Mouse (Mus musculus): ENCODE results near the gene Ralgapa2. TPM values are rescaled to one million over a fixed set of nuclear protein-coding genes. Genes with fewer than 3 reads are reported as not detected.

The Ralgapa2 gene
- polyA plus RNA-seq, 1 experiment: 17.8 TPM

DNA sequence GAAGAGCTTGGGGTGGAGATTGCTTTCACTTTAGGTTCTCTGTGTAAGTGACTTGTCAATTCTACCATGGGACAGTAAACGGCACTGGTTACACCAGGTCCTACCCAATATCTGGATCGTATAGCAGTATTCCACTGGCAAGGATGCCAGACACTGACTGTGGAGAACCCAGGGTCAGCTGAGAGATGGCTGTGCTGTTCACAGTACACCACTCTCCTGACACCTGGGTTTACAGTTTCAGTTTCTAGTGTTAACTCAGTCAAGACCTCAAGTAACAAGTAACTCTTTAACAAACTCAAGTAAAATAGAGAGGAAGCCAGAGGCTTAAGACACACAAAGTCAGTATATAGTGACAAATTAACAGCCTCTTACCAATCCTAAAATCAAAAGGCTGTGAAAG is 54.6 kb downstream of the Ralgapa2 start:
- DNase-seq: no peak
- TF ChIP-seq POLR2A (IDR thresholded peaks at IDR 0.05; ENCODE audit: control insufficient read depth, extremely low read depth, insufficient read depth, low read length, poor library complexity) (no peak), CTCF (IDR thresholded peaks at IDR 0.05; ENCODE audit: borderline replicate concordance, control insufficient read depth, extremely low read depth, insufficient read depth, low read length, poor library complexity) (no peak)

DNA sequence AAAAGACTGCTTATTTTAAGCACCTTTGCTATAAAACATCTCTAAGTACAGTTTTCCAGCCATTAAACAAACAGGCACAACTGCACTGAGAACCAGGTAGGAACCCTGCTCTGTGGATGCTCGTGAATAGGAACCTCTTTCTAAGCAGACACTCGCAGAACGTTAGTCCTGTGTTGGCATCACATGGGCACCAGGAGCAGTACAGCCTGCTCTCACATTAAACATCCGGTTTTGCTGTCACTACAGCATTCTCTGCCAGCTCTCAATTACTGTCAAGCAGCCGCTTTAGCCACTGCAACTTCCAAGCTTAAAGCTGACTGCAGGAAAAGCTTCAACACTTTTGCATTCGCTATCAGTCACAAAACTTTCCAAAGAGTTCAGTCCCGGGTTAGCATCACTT is 55.5 kb downstream of the Ralgapa2 start:
- 96% methylated on average over 7 of the region's 7 CpGs for WGBS
- Histone ChIP-seq H3K27me3 (ENCODE audit: control insufficient read depth, insufficient read depth, low read length) (no peaks in the 10 kb centered on the region), H3K36me3 (ENCODE audit: control insufficient read depth, insufficient read depth, low read length) (no peaks in the 10 kb centered on the region), H3K27ac (ENCODE audit: control insufficient read depth, insufficient read depth, low read length) (no peak overlapping the region), H3K4me1 (replicated peaks; ENCODE audit: control insufficient read depth, insufficient read depth, low read length) (no peaks in the 10 kb centered on the region), H3K4me3 (ENCODE audit: control insufficient read depth, insufficient read depth, low read length) (no peak overlapping the region)
- TF ChIP-seq CTCF (IDR thresholded peaks at IDR 0.05; ENCODE audit: borderline replicate concordance, control insufficient read depth, extremely low read depth, insufficient read depth, low read length, poor library complexity) (no peak), POLR2A (IDR thresholded peaks at IDR 0.05; ENCODE audit: control insufficient read depth, extremely low read depth, insufficient read depth, low read length, poor library complexity) (no peak)
- no peak for DNase-seq

More for the DNA sequence above, 54.6 kb downstream of the Ralgapa2 start:
- H3K27me3 ChIP-seq (ENCODE audit: control insufficient read depth, insufficient read depth, low read length): no peaks in the 10 kb centered on the region
- H3K36me3 ChIP-seq (ENCODE audit: control insufficient read depth, insufficient read depth, low read length): no peaks in the 10 kb centered on the region
- no peaks in the 10 kb centered on the region for H3K4me1 ChIP-seq (replicated peaks; ENCODE audit: control insufficient read depth, insufficient read depth, low read length)
- H3K27ac ChIP-seq (ENCODE audit: control insufficient read depth, insufficient read depth, low read length): no peak overlapping the region
- WGBS: 91% methylated on average over 2 of the region's 2 CpGs
- no peak overlapping the region for H3K4me3 ChIP-seq (ENCODE audit: control insufficient read depth, insufficient read depth, low read length)

DNA sequence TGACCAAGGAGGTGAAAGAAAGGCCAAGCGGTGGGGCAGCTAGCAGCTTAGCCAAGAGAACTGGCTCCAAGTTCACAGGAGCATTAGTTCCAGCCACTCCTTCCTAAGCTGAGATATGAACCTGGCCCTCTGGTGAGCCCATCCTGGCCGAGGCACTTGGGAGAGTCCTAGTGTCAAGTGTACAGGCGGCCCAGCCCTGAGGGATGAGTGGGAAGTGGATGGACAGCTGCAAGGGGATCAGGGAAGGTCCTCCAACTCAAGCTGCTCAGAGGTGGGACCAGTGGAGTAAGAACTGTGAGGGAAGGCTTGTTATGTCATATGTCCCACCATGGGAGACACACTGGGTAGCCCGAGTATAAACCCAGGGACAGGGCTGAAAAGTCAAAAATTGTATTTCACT is 56.1 kb downstream of the Ralgapa2 start:
- Histone ChIP-seq H3K27ac (ENCODE audit: control insufficient read depth, insufficient read depth, low read length) (no peak overlapping the region), H3K4me3 (ENCODE audit: control insufficient read depth, insufficient read depth, low read length) (no peak overlapping the region), H3K4me1 (replicated peaks; ENCODE audit: control insufficient read depth, insufficient read depth, low read length) (no peaks in the 10 kb centered on the region), H3K27me3 (ENCODE audit: control insufficient read depth, insufficient read depth, low read length) (no peaks in the 10 kb centered on the region), H3K36me3 (ENCODE audit: control insufficient read depth, insufficient read depth, low read length) (no peaks in the 10 kb centered on the region)
- 97% methylated on average over 4 of the region's 4 CpGs for WGBS
- TF ChIP-seq POLR2A (IDR thresholded peaks at IDR 0.05; ENCODE audit: control insufficient read depth, extremely low read depth, insufficient read depth, low read length, poor library complexity) (no peak), CTCF (IDR thresholded peaks at IDR 0.05; ENCODE audit: borderline replicate concordance, control insufficient read depth, extremely low read depth, insufficient read depth, low read length, poor library complexity) (no peak)
- DNase-seq: no peak

DNA sequence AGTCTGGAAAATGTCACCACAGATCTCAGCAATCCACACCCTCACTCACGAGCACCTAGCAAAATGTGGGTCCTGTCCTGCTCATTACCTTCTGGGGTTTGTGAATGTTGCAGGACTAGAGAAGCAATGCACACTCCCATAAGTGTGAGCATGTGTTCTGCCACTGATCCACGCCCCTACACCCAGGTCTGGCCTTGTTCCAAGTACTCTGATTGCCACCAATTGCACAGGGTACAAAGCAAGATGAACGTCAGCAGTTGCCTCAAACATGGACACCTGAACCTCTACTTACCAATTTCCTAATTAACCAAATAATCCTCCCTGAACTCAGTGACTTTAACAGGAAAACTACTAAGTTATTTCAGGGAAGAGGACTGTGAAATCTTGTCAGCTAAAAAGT is 68.1 kb downstream of the Ralgapa2 start:
- Histone ChIP-seq H3K27ac (ENCODE audit: control insufficient read depth, insufficient read depth, low read length) (no peak overlapping the region), H3K27me3 (ENCODE audit: control insufficient read depth, insufficient read depth, low read length) (no peaks in the 10 kb centered on the region), H3K4me1 (replicated peaks; ENCODE audit: control insufficient read depth, insufficient read depth, low read length) (no peaks in the 10 kb centered on the region), H3K4me3 (ENCODE audit: control insufficient read depth, insufficient read depth, low read length) (no peak overlapping the region), H3K36me3 (ENCODE audit: control insufficient read depth, insufficient read depth, low read length) (no peaks in the 10 kb centered on the region)
- TF ChIP-seq CTCF (IDR thresholded peaks at IDR 0.05; ENCODE audit: borderline replicate concordance, control insufficient read depth, extremely low read depth, insufficient read depth, low read length, poor library complexity): no peak
- TF ChIP-seq POLR2A (IDR thresholded peaks at IDR 0.05; ENCODE audit: control insufficient read depth, extremely low read depth, insufficient read depth, low read length, poor library complexity): no peak
- DNase-seq: no peak
- 88% methylated on average over 3 of the region's 3 CpGs for WGBS

DNA sequence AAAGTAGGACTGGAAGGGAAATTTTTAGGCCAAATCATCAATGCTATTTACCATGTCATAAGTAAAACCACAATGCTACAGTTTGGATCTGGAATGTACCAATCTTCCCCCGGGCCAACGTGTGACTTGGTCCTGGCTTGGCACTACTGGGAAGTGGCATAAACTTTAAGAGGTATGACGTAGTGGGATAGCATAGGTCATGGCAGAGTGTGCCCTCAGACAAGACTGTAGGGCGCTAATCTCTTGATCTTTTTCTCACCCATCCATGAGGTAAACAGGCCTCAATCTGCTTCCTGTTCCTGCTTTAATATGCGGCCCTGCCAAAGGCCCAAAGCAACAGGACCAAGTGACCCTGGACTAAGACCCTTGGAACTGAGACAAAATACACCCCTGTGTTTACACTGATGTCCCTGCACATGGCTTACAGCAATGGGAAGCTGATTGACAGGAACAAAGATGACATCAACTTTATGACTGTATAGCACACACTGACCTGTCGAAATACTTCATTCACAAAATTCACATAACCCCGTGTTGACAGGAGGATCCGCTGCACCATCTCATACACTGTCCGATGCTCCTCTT is 68.8 kb downstream of the Ralgapa2 start:
- Histone ChIP-seq H3K4me1 (replicated peaks; ENCODE audit: control insufficient read depth, insufficient read depth, low read length) (no peaks in the 10 kb centered on the region), H3K27me3 (ENCODE audit: control insufficient read depth, insufficient read depth, low read length) (no peaks in the 10 kb centered on the region), H3K36me3 (ENCODE audit: control insufficient read depth, insufficient read depth, low read length) (no peaks in the 10 kb centered on the region), H3K27ac (ENCODE audit: control insufficient read depth, insufficient read depth, low read length) (no peak overlapping the region), H3K4me3 (ENCODE audit: control insufficient read depth, insufficient read depth, low read length) (no peak overlapping the region)
- DNase-seq: no peak
- 94% methylated on average over 9 of the region's 9 CpGs for whole genome bisulfite sequencing
- TF ChIP-seq POLR2A (IDR thresholded peaks at IDR 0.05; ENCODE audit: control insufficient read depth, extremely low read depth, insufficient read depth, low read length, poor library complexity): no peak
- no peak for TF ChIP-seq CTCF (IDR thresholded peaks at IDR 0.05; ENCODE audit: borderline replicate concordance, control insufficient read depth, extremely low read depth, insufficient read depth, low read length, poor library complexity)

DNA sequence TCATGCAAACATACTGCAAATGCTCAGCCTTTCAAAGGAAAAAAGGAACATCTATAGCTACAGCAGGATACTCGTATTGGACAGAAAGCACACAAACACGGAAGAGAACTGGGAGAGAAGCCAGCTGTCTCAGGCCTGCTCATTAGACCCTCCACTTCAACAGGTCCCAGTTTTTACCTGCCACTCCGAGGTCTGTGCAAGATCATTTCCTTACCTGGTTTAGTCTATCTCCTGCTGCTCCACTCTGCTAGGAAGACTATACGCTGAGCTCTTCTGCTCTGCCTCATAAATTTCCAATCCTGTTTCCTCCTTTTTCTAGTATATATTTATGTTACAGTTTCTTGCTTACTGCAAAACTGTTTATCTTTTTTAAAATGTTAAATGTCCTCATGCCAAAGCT is 70.4 kb downstream of the Ralgapa2 start:
- H3K4me1 ChIP-seq (replicated peaks; ENCODE audit: control insufficient read depth, insufficient read depth, low read length): no peaks in the 10 kb centered on the region
- DNase-seq: no peak
- no peak for TF ChIP-seq POLR2A (IDR thresholded peaks at IDR 0.05; ENCODE audit: control insufficient read depth, extremely low read depth, insufficient read depth, low read length, poor library complexity)
- no peak for TF ChIP-seq CTCF (IDR thresholded peaks at IDR 0.05; ENCODE audit: borderline replicate concordance, control insufficient read depth, extremely low read depth, insufficient read depth, low read length, poor library complexity)
- WGBS: 90% methylated on average over 4 of the region's 4 CpGs
- no peaks in the 10 kb centered on the region for H3K27me3 ChIP-seq (ENCODE audit: control insufficient read depth, insufficient read depth, low read length)
- H3K27ac ChIP-seq (ENCODE audit: control insufficient read depth, insufficient read depth, low read length): no peak overlapping the region
- H3K36me3 ChIP-seq (ENCODE audit: control insufficient read depth, insufficient read depth, low read length): no peaks in the 10 kb centered on the region
- no peak overlapping the region for H3K4me3 ChIP-seq (ENCODE audit: control insufficient read depth, insufficient read depth, low read length)

DNA sequence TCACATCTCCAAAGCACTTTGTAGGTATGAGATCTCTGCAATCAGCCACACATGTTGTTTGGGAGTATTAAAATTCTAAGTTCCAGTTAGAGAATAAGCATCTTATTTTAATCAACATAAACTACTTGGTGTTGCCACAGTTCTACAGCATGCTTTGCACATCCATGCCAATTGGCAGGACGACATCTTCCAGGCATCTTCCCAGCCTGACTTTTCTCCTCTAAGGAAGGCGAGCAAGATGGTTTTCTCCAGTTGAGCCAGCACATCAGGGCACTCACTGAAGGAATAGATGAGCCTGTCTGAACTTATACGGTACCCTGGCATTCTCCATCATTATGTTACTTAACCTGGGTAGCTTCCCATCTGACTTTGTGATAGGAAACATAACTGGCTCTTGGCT is 83.4 kb downstream of the Ralgapa2 start:
- no peak overlapping the region for H3K4me3 ChIP-seq (ENCODE audit: control insufficient read depth, insufficient read depth, low read length)
- DNase-seq: no peak
- no peak overlapping the region for H3K27ac ChIP-seq (ENCODE audit: control insufficient read depth, insufficient read depth, low read length)
- no peaks in the 10 kb centered on the region for H3K4me1 ChIP-seq (replicated peaks; ENCODE audit: control insufficient read depth, insufficient read depth, low read length)
- 96% methylated on average over 3 of the region's 3 CpGs for WGBS
- H3K36me3 ChIP-seq (ENCODE audit: control insufficient read depth, insufficient read depth, low read length): 0 out of 2 replicates have a peak, but pooled peaks cover 8% of the 10 kb centered on the region
- no peaks in the 10 kb centered on the region for H3K27me3 ChIP-seq (ENCODE audit: control insufficient read depth, insufficient read depth, low read length)
- TF ChIP-seq CTCF (IDR thresholded peaks at IDR 0.05; ENCODE audit: borderline replicate concordance, control insufficient read depth, extremely low read depth, insufficient read depth, low read length, poor library complexity) (no peak), POLR2A (IDR thresholded peaks at IDR 0.05; ENCODE audit: control insufficient read depth, extremely low read depth, insufficient read depth, low read length, poor library complexity) (no peak)
